Mouse (Mus musculus) gastrocnemius, adult 8-10 months (tissue): ENCODE measurements around the gene Olfr1033. TPM values are rescaled to one million over a fixed set of nuclear protein-coding genes. Genes with fewer than 3 reads are reported as not detected.
"Not testable (repeated sequence)": the region's sequence is repeated elsewhere in the genome, so short reads cannot be mapped to it uniquely, and the experiment has no call there.

Experiments
- DNase-seq, 2 experiments: peaks; one replicate each; pipeline ENCODE4 v3.0.0; 2022; ENCODE audit warnings: low spot score in 2 of 2
- total RNA-seq, 4 experiments: library from RNA; stranded (reverse); gene quantifications; 2 replicates each; pipeline ENCODE4 v1.2.4; 2022

Gene Olfr1033
- total RNA-seq: under 1 TPM in 1 of 4 experiments, not detected in 3; 0.54 TPM

DNA sequence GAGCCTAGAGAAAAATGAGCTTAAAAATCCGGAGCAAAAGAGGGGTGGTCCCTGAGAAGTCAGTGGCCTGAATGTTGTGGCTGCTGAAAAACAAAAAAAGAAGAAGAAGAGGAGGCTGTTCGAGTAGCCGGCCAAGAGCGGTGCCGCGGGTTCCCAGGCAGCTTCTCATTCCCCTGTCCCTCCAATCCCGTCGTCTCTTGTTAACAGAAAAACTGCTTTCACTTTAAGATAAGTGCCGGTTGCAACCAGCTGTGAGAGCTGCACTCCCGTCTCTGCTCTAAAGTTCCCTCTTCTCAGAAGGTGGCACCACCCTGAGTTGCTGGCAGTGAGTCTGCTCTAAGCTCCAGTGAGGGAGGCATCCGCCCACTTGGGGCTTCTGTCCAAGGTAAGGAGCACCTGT is at the start of gene Olfr1033:
TSS of gene Olfr1033 (plus strand) at position 228 of the 400 bp plus-strand sequence.
- DNase-seq: not testable (repeated sequence)

DNA sequence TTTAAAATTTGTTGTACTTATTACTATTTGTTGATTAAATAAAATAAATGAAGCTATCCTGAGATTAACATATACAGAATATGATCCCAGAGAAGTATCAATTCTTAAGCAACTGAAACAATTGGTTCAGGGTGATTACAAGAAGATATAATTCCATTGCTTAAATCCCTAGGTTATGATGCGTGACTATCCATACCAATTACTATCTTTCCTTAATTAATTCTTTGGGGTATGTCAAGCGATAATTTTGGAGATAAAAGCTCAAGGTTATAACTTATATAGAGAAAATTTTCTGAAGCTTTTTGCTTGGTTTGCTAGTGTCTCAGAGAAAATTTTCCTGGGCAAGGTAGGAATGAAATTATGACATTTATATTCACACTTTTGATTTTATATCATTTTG is 46.8 kb upstream of the Olfr1033 start, which contains the start of gene Olfr1029:
TSS of gene Olfr1029 (plus strand) at position 301 of the 400 bp plus-strand sequence.
- no peak for DNase-seq

DNA sequence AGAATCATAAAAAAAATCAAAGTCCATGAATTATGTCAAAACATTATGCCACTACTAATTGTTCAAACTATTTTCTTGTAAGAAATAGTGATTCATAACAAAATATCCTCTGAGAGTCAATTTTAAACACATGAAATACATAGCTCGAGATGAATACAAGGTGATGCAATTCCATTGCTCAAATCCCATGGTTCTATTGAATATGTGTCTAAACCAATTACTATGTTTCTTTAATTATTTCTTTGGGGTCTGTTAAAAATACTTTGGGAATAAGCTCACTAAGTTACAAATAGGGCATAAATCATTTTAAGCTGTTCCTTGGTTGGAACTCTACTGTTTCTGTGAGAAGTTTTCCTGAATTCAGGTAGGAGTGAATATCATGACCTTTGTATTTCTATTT is 41.5 kb upstream of the Olfr1033 start, which contains the start of gene Olfr1030:
TSS of gene Olfr1030 (plus strand) at position 301 of the 400 bp plus-strand sequence.
- DNase-seq: no peak

DNA sequence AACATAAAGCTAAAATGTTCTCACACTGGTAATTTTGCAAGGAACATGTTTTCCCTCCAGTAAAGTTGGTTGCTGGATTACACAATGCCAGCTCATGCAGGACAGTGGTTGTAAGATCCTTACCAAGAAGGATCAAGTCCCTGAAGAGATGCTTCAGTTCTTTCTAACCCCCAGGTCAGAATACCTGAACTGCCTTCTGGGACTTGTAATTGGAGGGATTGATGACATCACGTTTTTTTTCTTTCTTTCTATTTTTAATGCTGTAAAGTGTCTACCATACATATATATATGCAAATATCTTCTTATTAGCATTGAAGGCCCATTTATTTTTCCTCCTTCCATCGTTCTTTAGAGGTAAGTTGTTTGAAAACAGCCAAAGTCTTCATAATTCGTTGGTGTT is 30.4 kb upstream of the Olfr1033 start, which contains the start of gene Olfr1031:
TSS of gene Olfr1031 (plus strand) at position 301 of the 400 bp plus-strand sequence.
- DNase-seq: no peak

DNA sequence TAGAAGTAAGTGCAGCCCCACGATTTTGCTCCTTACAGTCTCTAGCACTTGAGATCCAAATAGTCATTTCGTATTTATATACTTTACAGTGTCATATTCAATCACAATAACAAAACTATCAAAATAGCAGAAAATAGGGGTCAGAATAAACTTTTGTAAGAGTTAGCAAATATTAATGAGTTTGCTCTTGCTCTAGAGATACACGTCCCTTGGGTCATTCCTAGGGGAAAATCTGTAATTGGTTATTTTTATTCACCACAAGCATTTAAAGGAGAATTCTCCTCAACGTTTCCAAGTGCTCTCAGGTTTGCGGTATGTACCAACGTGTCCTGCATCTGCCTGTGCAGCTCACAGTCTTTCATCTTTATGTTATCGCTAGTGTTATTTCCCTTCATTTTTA is 15.2 kb upstream of the Olfr1033 start, which contains the start of gene Olfr1032:
TSS of gene Olfr1032 (plus strand) at position 301 of the 400 bp plus-strand sequence.
- no peak for DNase-seq

DNA sequence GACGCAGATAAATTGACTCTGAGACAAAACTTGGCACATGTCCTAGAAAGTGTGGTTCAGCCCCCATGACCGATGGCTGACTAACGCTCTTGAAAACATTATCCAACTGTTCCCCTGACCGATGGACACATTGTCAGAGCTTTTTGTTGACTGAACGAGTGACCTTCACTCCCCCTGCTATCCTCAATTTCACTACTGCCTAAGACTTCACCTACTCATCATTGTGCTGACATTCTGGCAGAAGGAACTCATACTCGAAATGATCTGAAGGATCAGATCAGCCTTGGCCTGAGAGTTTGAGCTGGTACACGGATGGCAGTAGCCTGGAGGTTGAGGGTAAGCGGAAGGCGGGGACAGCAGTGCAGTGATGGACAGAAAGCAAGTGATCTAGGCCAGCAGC is 1.1 kb downstream of the Olfr1033 start:
- DNase-seq: not testable (repeated sequence)

DNA sequence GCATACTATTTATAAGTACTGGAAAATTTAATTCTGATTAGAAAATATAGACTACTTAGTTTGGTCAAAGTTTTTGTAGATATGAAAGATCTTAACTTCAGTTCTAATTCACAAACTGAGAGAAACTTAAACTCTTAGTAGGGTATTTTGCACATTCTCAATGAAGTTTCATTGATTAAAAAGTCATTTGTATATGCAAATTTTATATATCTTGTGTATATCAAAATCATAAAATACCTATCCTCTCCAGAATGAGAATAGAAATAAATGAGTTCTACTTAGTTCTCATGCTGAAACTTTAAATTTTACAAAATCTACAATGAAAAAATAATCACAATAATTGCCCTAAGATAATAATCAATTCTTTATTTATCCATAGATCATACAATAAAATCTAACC is 25.1 kb downstream of the Olfr1033 start, which contains the start of gene Olfr1034:
TSS of gene Olfr1034 (plus strand) at position 301 of the 400 bp plus-strand sequence.
- DNase-seq: no peak

DNA sequence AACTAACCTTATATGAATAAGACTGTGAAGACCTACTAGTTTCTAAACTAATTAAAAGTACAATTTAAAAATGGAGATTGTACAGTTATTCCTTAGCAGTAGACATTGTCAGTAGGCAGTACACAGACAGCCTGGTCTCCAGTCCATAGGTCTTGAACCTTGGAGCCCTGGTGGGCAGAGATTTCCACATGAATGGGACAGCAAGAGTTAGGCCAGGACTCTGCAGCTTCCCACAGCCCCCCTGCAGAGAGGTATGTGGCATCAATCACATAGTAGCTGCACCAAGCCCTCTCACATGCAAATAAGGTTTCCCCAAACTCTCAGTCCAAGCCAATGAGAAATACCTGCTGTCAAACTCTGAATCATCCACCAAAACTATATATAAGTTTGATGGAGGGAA is 30.3 kb downstream of the Olfr1033 start:
- not testable (repeated sequence) for DNase-seq

DNA sequence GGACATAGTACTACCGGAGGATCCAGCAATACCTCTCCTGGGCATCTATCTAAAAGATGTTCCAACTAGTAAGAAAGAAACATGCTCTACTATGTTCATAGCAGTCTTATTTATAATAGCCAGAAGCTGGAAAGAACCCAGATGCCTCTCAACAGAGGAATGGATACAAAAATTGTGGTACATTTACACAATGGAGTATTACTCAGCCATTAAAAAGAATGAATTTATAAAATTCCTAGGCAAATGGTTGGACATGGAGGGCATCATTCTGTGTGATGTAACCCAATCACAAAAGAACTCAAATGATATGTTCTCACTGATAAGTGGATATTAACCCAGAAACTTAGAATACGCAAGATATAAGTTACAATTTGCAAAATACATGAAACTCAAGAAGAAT is 43.3 kb downstream of the Olfr1033 start:
- DNase-seq: not testable (repeated sequence)

DNA sequence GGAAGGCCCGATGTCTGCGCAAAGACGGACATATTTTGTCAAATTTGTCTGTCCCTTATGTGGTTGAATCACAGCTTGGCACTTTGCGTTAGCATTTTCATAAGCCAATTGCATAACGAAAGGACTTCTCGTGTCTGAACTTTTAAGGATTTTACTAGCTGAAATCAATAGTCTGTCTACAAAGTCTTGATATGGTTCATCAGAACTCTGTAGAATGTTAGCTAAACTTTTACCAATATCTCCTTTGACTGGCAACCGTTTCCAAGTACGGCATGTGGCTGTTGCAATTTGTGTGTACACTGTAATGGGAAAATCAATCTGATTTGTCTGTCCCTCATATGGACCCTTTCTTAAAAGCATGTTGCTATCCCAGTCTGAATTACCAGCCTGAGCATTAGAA is 49.8 kb downstream of the Olfr1033 start:
- DNase-seq: no peak

DNA sequence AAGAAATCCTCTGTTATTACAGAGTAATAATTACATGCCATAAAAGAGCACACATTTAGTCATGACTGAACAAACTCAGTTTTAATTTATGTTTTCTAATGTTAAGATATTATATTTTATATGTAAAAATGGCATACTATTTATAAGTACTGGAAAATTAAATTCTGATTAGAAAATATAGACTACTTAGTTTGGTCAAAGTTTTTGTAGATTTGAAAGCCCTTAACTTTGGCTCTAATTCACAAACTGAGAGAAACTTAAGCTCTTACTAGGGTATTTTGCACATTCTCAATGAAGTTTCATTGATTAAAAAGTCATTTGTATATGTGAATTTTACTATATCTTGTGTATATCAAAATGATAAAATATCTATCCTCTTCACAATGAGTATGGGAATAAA is 53.3 kb downstream of the Olfr1033 start, which contains the start of gene Olfr1036:
TSS of gene Olfr1036 (plus strand) at position 301 of the 400 bp plus-strand sequence.
- DNase-seq: not testable (repeated sequence)

DNA sequence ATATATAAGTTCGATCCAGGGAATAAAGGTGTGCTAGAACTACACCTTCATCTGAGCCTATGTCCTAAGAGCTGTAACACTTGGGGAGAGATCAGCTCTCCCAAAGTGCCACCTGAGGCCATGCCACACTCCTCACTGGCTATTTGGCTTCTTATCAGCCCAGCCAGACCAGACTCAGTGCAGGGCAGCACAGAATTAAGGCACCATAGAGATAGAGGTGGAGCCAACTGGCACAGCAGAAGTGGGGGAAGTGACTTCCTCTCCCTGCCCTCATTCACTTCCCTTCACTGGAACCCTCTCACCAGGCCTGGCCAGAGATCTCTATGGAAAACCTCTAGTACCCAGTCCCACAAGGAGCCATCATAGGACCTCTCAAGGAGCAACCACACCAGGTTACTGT is 60.0 kb downstream of the Olfr1033 start:
- DNase-seq: not testable (repeated sequence)

DNA sequence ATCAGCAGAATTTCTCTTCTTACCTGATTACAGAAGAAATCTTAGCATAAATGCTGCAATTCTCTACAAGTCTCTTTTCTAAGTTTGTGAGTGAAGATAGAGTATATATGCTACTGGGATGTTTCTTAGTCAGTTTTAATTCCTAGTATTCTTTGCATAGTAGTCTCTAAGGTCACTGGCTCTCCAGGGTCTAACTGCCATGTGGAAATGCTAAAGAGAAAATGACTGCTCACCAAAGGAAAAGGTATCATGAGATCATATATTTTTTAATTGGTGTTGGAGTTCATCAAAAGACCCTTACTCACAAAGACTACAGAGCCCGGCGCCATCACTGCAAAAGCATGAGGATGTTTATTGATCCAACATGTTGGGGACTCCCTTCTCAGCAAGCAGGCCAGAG is 66.9 kb downstream of the Olfr1033 start, which contains the start of gene Olfr1037:
TSS of gene Olfr1037 (minus strand) at position 101 of the 400 bp plus-strand sequence.
- no peak for DNase-seq

Other genes starting within 250 kb of the Olfr1033 start
- gene Olfr1014, start 247.9 kb upstream of the Olfr1033 start, total RNA-seq: not detected
- not detected for gene Olfr1015, start 238.6 kb upstream of the Olfr1033 start, total RNA-seq
- not detected for gene Olfr1016, start 218.1 kb upstream of the Olfr1033 start, total RNA-seq
- not detected for gene Olfr1018, start 202.2 kb upstream of the Olfr1033 start, total RNA-seq
- gene Olfr1019, start 175.2 kb upstream of the Olfr1033 start, total RNA-seq: not detected
- not detected for gene Olfr1020, start 173.6 kb upstream of the Olfr1033 start, total RNA-seq
- gene Olfr1022, start 152.0 kb upstream of the Olfr1033 start, total RNA-seq: not detected
- not detected for gene Olfr1023, start 135.0 kb upstream of the Olfr1033 start, total RNA-seq
- gene Olfr1024, start 115.6 kb upstream of the Olfr1033 start, total RNA-seq: not detected
- gene Olfr1025-ps1, start 105.4 kb upstream of the Olfr1033 start, total RNA-seq: not detected
- not detected for gene Olfr1026, start 99.1 kb upstream of the Olfr1033 start, total RNA-seq
- gene Olfr1028, start 70.2 kb upstream of the Olfr1033 start, total RNA-seq: not detected
- not detected for gene Olfr1029, start 46.7 kb upstream of the Olfr1033 start, total RNA-seq
- not detected for gene Olfr1030, start 41.4 kb upstream of the Olfr1033 start, total RNA-seq
- not detected for gene Olfr1031, start 30.3 kb upstream of the Olfr1033 start, total RNA-seq
- gene Olfr1032, start 15.1 kb upstream of the Olfr1033 start, total RNA-seq: not detected
- not detected for gene Olfr1034, start 25.2 kb downstream of the Olfr1033 start, total RNA-seq
- gene Olfr1036, start 53.4 kb downstream of the Olfr1033 start, total RNA-seq: not detected
- gene Olfr1037, start 66.8 kb downstream of the Olfr1033 start, total RNA-seq: not detected
- gene Olfr1039, start 115.3 kb downstream of the Olfr1033 start, total RNA-seq: not detected
- gene Olfr1040, start 126.1 kb downstream of the Olfr1033 start, total RNA-seq: not detected
- not detected for gene Olfr1042, start 141.2 kb downstream of the Olfr1033 start, total RNA-seq
- not detected for gene Olfr1043, start 146.9 kb downstream of the Olfr1033 start, total RNA-seq
- gene Olfr1044, start 157.2 kb downstream of the Olfr1033 start, total RNA-seq: not detected
- gene Olfr52, start 165.1 kb downstream of the Olfr1033 start, total RNA-seq: not detected
- gene Olfr1045, start 182.4 kb downstream of the Olfr1033 start, total RNA-seq: not detected
- gene Olfr1046, start 198.7 kb downstream of the Olfr1033 start, total RNA-seq: not detected
- not detected for gene Olfr1047, start 210.8 kb downstream of the Olfr1033 start, total RNA-seq
- gene Olfr1048, start 219.7 kb downstream of the Olfr1033 start, total RNA-seq: not detected
- gene Olfr1049, start 237.7 kb downstream of the Olfr1033 start, total RNA-seq: not detected